Mouse (Mus musculus): ENCODE measurements at regions not wholly inside any gene's neighbourhood (a gene's known extent, or its start where the extent isn't known, plus 50 kb on each side); places are given as distances from the start of the nearest gene placed in this dataset.

GRCm38 (mm10) chr11:24695010-24695720 lies 617.3 kb downstream of the Bcl11a start:
- no peak for DNase-seq

GRCm38 (mm10) chr11:24696561-24696960 lies 618.7 kb downstream of the Bcl11a start:
- no peak for DNase-seq

- DNase-seq, result no peak
Observed at GRCm38 (mm10) chr11:24708790-24709189, 630.9 kb downstream of the Bcl11a start.

GRCm38 (mm10) chr11:24716539-24717287 lies 638.9 kb downstream of the Bcl11a start:
- DNase-seq, result no peak

- DNase-seq, result no peak
Observed at GRCm38 (mm10) chr11:24724259-24724937, 646.5 kb downstream of the Bcl11a start.

- no peak for DNase-seq
Observed at GRCm38 (mm10) chr11:24726331-24726730, 648.5 kb downstream of the Bcl11a start.

- no peak for DNase-seq
Observed at GRCm38 (mm10) chr11:24727404-24727803, 649.5 kb downstream of the Bcl11a start.

GRCm38 (mm10) chr11:24731431-24731830 lies 653.6 kb downstream of the Bcl11a start:
- DNase-seq, result no peak

GRCm38 (mm10) chr11:24739710-24740255 lies 661.9 kb downstream of the Bcl11a start:
- DNase-seq, result no peak

- DNase-seq, result no peak
Observed at GRCm38 (mm10) chr11:24740466-24740865, 662.6 kb downstream of the Bcl11a start.

- no peak for DNase-seq
Observed at GRCm38 (mm10) chr11:24742561-24742960, 664.7 kb downstream of the Bcl11a start.

GRCm38 (mm10) chr11:24743439-24743838 lies 665.6 kb downstream of the Bcl11a start:
- no peak for DNase-seq

- DNase-seq, result no peak
Observed at GRCm38 (mm10) chr11:24745841-24746240, 668.0 kb downstream of the Bcl11a start.

- DNase-seq, result no peak
Observed at GRCm38 (mm10) chr11:24750144-24750779, 672.4 kb downstream of the Bcl11a start.

- DNase-seq, result no peak
Observed at GRCm38 (mm10) chr11:24758130-24758529, 680.3 kb downstream of the Bcl11a start.

GRCm38 (mm10) chr11:24783470-24783869 lies 705.6 kb downstream of the Bcl11a start:
- no peak for DNase-seq

- no peak for DNase-seq
Observed at GRCm38 (mm10) chr11:24789120-24789519, 711.3 kb downstream of the Bcl11a start.

GRCm38 (mm10) chr11:24795510-24796211 lies 717.8 kb downstream of the Bcl11a start:
- no peak for DNase-seq

- no peak for DNase-seq
Observed at GRCm38 (mm10) chr11:24804623-24805023, 726.8 kb downstream of the Bcl11a start.

GRCm38 (mm10) chr11:24829578-24830401 lies 751.9 kb downstream of the Bcl11a start:
- no peak for DNase-seq

- no peak for DNase-seq
Observed at GRCm38 (mm10) chr11:24830484-24830883, 752.6 kb downstream of the Bcl11a start.
